Mouse (Mus musculus) frontal cortex, postnatal 36 days (tissue): ENCODE data around the gene Gm8159.
"Not testable (repeated sequence)": the region's sequence is repeated elsewhere in the genome, so short reads cannot be mapped to it uniquely, and the experiment has no call there.

ENCODE experiments used
- DNase-seq, 2 experiments: peaks; one replicate each; pipeline ENCODE4 v3.0.0; 2022; ENCODE audit warnings: low spot score in 2 of 2

Gene Gm8159

DNA sequence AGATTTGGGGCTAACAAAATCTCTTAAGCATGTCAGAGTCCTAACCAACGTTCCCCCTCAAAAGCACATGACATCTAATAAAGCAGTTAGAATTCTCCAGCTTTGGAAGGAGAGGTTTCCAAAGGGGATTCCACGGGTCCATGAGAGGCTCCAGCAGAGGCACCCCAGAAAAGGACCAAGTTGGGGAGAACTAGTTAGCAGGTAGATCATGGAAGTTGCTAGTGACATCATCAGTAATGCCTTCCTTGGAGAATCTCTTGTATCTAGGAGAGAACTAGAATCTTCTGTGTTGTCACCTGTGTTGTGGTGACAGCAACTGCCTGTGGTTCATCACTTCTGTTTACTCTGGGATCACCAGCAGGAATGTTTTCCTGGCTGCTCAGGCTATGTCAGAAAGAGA is at the start of gene Gm8159:
Gene Gm8159 (plus strand): TSS at position 301 of the 400 bp plus-strand sequence.
- not testable (repeated sequence) for DNase-seq

DNA sequence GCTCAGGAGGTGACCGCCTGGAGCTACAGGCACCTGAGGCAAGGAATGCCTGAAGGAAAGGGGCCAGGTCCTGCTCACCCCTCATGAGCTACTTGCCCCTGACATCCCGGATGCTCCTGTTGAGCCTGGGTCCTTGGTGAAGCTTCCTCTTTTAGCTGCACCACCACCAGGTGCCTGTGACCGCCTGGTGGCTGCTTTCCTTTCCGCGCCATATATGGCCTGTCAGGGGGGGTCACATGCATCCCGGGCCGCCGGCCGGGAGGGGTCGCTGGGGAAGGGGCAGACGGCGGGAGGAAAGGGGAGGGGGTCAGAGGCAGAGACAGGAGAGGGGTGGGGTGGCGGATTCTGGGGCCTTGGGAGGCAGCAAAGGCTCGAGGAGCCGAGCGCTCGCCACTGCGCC is 17.2 kb downstream of the Gm8159 start:
- DNase-seq = peak in 1 of 2 experiments; percentile 0

DNA sequence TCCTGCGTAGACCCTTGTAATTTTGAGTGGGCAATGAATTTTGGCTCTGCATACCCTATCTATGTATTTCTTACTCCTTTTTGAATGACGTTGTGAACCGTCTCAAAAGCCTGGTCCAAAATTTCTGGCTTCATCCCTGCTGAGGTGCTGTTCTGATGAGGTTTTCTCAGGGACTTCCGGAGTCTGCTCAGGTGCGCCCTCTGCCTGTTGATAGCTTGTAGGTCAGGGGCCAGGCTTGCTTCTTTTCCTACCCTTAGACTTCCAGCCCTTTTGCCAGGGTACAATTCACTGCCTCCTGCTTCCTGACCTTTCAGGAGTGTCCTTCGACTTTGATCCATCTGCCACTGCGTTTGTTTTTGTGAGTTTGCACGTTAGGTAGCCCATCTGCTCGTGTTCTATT is 18.2 kb downstream of the Gm8159 start:
- peak; percentile 11 to 24 for DNase-seq

DNA sequence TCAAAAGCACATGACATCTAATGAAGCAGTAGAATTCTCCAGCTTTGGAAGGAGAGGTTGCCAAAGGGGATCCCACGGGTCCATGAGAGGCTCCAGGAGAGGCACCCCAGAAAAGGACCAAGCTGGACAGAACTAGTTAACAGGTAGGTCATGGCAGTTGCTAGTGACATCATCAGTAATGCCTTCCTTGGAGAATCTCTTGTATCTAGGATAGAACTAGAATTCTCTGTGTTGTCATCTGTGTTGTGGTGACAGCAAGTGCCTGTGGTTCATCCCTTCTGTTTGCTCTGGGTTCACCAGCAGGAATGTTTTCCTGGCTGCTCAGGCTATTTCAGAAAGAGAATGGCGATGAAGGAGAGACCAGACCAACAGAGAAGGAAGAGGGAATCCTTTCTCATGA is 31.7 kb downstream of the Gm8159 start, which contains the start of gene Gm3239:
Gene Gm3239 (plus strand): TSS at position 301 of the 400 bp plus-strand sequence.
- not testable (repeated sequence) for DNase-seq
